Mouse (Mus musculus) adrenal gland (tissue): ENCODE measurements at regions not wholly inside any gene's neighbourhood (a gene's known extent, or its start where the extent isn't known, plus 50 kb on each side); places are given as distances from the start of the nearest gene placed in this dataset.

Source experiments
- intact Hi-C: fragments of 180-260 bp; cut with DNase I; formaldehyde crosslinking; loops from one replicate; pipeline ENCODE4 v1.15.1; 2025

- intact Hi-C loops = no loop called here
Observed at GRCm38 (mm10) chr19:52177088-52177791, 86.9 kb upstream of the Ins1 start.

- intact Hi-C loops = loop anchor here (5.0 kb wide), 1 partner anchor 728 kb away; no protein-coding TSS in a partner anchor
Observed at GRCm38 (mm10) chr19:52193813-52194212, 70.3 kb upstream of the Ins1 start.

GRCm38 (mm10) chr19:52199545-52200284, 64.4 kb upstream of the Ins1 start:
- intact Hi-C loops = no loop called here

GRCm38 (mm10) chr19:52207725-52208124, 56.4 kb upstream of the Ins1 start:
- intact Hi-C loops = no loop called here
